Mouse (Mus musculus) urinary bladder, postnatal 25 days (tissue): ENCODE data around the gene Rnf216.
"Not testable (repeated sequence)": the region's sequence is repeated elsewhere in the genome, so short reads cannot be mapped to it uniquely, and the experiment has no call there.

ENCODE experiments used
- DNase-seq: peaks from one replicate; pipeline ENCODE4 v3.0.0; 2022; ENCODE audit warnings: low spot score

Gene Rnf216

GRCm38 (mm10) chr5:143112281-143113246, at the start of gene Rnf216:
Rnf216 (minus strand) TSS chr5:143112994.
- DNase-seq: peak; percentile 93

GRCm38 (mm10) chr5:143155534-143155933, 42.7 kb upstream of the Rnf216 start:
- no peak for DNase-seq

GRCm38 (mm10) chr5:143153756-143154155, 41.0 kb upstream of the Rnf216 start:
- DNase-seq: no peak

- no peak for DNase-seq
Observed at GRCm38 (mm10) chr5:143150044-143150443, 37.2 kb upstream of the Rnf216 start.

- no peak for DNase-seq
Observed at GRCm38 (mm10) chr5:143149536-143149935, 36.7 kb upstream of the Rnf216 start.

GRCm38 (mm10) chr5:143148661-143149060, 35.9 kb upstream of the Rnf216 start:
- DNase-seq: no peak

- no peak for DNase-seq
Observed at GRCm38 (mm10) chr5:143147481-143147880, 34.7 kb upstream of the Rnf216 start, which contains the start of gene Olfr718-ps1. Olfr718-ps1 (minus strand) TSS chr5:143147581.

GRCm38 (mm10) chr5:143137580-143137979, 24.8 kb upstream of the Rnf216 start:
- no peak for DNase-seq

- no peak for DNase-seq
Observed at GRCm38 (mm10) chr5:143135042-143135441, 22.2 kb upstream of the Rnf216 start.

GRCm38 (mm10) chr5:143134216-143135010, 21.6 kb upstream of the Rnf216 start:
- DNase-seq: not testable (repeated sequence)

GRCm38 (mm10) chr5:143132935-143133514, 20.2 kb upstream of the Rnf216 start:
- no peak for DNase-seq

- no peak for DNase-seq
Observed at GRCm38 (mm10) chr5:143130342-143130741, 17.5 kb upstream of the Rnf216 start.

- DNase-seq: no peak
Observed at GRCm38 (mm10) chr5:143129101-143129500, 16.3 kb upstream of the Rnf216 start.

- DNase-seq: no peak
Observed at GRCm38 (mm10) chr5:143127837-143128236, 15.0 kb upstream of the Rnf216 start.

- no peak for DNase-seq
Observed at GRCm38 (mm10) chr5:143126908-143127307, 14.1 kb upstream of the Rnf216 start.

- DNase-seq: no peak
Observed at GRCm38 (mm10) chr5:143126089-143126488, 13.3 kb upstream of the Rnf216 start.

- DNase-seq: no peak
Observed at GRCm38 (mm10) chr5:143125601-143126000, 12.8 kb upstream of the Rnf216 start.

- DNase-seq: no peak
Observed at GRCm38 (mm10) chr5:143124805-143125378, 12.1 kb upstream of the Rnf216 start.

GRCm38 (mm10) chr5:143122673-143123072, 9.9 kb upstream of the Rnf216 start:
- no peak for DNase-seq

- DNase-seq: no peak
Observed at GRCm38 (mm10) chr5:143122125-143122524, 9.3 kb upstream of the Rnf216 start.

GRCm38 (mm10) chr5:143106842-143107241, 6.0 kb downstream of the Rnf216 start:
- DNase-seq: no peak

GRCm38 (mm10) chr5:143103231-143103630, 9.6 kb downstream of the Rnf216 start:
- no peak for DNase-seq
